Mouse (Mus musculus): ENCODE measurements around the gene Crispld2. TPM values are rescaled to one million over a fixed set of nuclear protein-coding genes. Genes with fewer than 3 reads are reported as not detected.

Crispld2 gene
- total RNA-seq, 2 experiments from 2014 or later = 1.9 to 4.6 TPM

DNA sequence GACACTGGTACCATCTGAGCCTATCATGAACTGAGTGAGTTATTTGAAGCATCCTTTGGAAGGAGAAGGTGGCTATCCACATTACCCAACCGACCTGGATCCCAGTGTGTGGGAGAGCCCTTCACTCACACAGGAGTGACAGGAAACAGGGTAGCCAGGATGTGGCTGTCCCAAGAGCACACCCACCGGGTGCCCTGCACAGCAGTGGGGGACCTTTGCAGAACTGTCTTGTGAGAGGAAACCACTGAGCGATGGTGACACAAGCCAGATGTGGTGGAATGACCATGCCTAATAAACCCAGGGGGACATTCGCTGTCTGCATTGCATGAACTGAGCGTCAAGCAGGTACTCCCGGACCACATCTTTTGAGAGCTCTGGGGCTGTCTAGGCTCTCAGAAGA is 34.8 kb downstream of the Crispld2 start:
- no peak for ATAC-seq (replicated peaks; ENCODE audit: low FRiP score, poor library complexity, severe bottlenecking)

DNA sequence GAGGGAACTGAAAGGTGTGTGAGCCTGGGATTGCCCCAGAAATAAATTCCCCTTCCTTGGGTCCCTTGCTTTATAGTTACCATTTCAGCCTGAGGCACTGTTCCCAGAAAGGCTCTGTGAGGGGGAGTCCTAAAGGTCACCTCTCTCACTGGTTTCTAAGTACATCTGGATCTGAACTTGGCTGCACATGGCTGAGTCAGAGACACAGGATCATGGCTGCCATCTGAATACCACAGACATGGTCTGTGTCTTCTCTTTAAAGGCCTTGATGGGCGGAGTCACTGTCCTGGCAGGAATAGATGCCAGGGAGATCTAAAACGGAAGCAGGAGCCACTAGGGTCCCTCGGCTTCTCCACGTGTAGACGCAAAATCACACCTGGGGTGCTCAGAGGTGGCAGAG is 38.2 kb downstream of the Crispld2 start:
- no peak for ATAC-seq (replicated peaks; ENCODE audit: low FRiP score, poor library complexity, severe bottlenecking)

DNA sequence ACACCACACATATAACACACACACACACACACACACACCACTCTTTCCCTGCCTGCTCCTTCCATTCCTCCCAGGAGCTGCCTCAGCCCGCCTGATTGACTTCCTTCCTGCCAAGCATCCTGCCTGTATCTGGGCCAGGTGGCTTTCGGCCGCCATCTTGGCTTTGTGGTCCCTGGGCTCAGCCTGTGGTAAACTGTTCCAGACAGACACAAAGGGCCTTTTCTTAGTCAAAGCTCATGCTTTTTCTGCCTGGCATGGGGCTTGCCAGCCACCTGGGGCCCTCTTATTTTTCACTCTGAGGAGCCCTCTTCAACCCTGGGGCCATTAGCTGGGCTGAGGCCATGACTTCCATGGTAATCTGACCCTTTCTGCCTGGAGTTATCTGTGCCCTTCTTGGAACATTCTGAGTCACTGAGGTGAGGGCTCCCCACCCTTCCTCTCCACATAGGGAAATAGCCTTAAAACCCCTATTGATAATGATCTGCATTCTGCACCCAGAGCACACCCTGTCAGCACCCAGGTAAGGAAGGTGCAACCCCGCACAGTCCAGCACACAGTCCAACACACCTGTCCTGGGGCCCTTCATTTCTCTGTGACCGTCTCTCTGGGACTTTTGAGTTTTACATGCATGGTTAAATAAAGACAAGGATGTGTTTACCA is 40.4 kb downstream of the Crispld2 start:
- no peak for ATAC-seq (replicated peaks; ENCODE audit: low FRiP score, poor library complexity, severe bottlenecking)

DNA sequence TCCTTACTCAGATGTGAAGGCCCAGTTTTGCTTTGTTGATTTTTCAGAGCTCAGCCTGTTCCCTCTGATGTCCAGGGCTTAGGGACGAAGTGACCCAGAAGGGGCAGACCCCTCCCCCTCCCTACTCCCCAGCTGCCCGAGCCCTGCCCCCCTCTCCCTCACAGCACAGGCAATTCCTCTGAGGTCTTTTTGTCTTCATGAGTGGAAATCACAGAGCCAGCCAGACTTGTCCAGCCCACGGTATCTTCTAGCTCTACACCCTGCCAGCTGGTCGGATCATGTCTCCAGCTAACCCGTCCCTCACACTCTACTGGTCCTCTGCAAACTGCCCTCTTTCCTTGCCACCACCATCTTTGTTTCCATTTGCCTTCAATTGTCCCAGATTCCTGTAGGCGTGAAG is 42.2 kb downstream of the Crispld2 start:
- ATAC-seq (replicated peaks; ENCODE audit: low FRiP score, poor library complexity, severe bottlenecking) = no peak

DNA sequence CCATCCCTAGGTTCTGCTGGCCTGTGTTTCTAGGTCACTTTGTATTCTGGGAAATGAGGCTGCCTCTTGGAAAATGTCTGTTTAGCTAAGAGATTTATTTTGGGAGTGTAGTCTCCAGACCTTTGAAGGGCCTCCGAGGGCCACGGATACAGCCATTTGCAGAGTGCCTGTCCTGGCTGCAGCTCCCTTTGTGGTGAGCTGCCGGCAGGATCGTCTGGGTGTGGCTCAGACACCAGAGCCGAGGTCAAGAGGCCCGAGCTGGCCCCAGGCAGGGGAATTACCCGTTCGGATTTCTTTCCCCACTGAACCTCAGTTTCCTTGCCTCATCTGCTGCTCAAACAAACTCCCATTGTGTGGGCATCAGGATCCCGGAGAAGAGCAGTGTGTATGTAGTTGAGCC is 43.9 kb downstream of the Crispld2 start:
- ATAC-seq (replicated peaks; ENCODE audit: low FRiP score, poor library complexity, severe bottlenecking) = no peak

DNA sequence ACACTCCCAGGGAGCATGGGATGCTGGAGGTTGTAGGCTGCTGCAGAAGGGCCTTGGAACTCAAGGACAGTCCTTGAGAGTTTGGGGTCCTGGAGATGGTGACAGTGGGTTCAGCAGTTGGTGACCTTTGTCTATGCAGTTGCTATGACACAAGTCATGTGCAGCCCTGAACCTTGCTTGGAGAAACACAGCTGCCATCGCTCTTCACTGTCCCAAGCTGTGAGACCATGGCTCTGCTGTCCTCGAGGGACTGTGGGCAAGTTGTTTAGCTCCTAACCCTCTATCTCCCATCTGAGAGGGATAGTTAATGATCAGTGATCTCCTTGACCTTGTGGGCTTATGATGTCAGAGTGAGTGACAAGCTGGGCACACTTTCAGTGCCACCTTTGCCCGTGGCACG is 44.3 kb downstream of the Crispld2 start:
- no peak for ATAC-seq (replicated peaks; ENCODE audit: low FRiP score, poor library complexity, severe bottlenecking)

DNA sequence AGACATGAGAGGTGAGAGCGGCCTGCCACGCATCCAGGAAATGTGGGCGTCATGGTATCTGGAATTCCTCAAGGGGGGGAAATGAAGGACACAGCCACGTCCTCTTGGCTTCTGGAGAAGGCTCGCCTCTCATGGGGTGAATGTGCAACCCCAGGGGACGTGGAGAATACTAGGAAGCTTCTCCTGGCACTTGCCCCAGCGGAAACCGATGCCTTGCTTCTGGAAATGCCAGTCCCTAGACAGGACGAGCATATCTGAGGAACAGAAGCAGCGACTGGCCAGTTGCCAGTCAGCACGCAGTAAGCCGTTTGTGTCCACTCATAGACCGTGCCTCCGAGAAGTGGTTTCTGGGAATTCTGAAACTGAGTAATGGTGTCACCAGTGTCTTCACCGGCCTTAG is 45.0 kb downstream of the Crispld2 start:
- no peak for ATAC-seq (replicated peaks; ENCODE audit: low FRiP score, poor library complexity, severe bottlenecking)

- no peak for ATAC-seq (replicated peaks; ENCODE audit: low FRiP score, poor library complexity, severe bottlenecking)
Observed at GRCm38 (mm10) chr8:120037611-120038010, 45.4 kb downstream of the Crispld2 start.

DNA sequence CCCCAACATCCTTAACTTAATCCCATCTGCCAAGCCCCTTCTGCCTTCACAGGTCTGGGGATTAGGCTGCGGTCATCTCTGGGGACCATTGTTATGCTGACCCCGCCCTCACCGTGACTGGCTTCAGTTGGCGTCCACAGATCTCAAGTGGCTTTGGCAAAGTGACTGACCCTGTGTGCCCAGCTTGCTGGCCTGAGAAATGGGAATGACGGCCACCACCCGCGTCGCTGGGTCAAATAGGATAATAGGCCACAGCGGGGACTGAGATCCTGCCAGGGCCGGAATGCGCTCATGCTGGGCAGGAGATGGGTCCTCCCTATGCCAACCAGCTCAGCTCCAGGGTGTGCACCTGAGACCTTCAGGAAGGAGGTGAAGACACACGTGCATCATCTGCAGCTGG is 46.5 kb downstream of the Crispld2 start:
- no peak for ATAC-seq (replicated peaks; ENCODE audit: low FRiP score, poor library complexity, severe bottlenecking)

GRCm38 (mm10) chr8:120039313-120039919 is 47.2 kb downstream of the Crispld2 start:
- no peak for ATAC-seq (replicated peaks; ENCODE audit: low FRiP score, poor library complexity, severe bottlenecking)

DNA sequence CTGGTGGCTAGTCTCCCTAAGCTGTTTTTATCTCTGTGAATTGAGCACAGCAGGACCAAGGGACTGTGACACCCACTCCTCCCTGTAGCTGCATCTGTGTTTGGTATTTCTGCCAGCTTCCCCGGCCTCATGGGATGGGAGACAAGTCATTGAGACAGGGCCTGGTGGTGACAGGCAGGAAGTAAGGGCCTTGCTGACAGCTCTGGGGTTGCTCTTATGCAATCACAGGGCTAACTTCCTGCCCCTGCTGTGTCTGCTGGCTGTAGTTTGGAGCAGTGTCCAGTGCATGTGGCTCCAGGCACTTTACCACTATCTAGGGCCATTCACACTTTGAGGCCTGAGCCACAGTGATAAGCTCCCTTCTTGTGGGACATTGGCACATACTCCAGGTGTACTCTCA is 48.6 kb downstream of the Crispld2 start:
- no peak for ATAC-seq (replicated peaks; ENCODE audit: low FRiP score, poor library complexity, severe bottlenecking)

GRCm38 (mm10) chr8:120042542-120043312 is 50.5 kb downstream of the Crispld2 start:
- ATAC-seq (replicated peaks; ENCODE audit: low FRiP score, poor library complexity, severe bottlenecking) = no peak

- no peak for ATAC-seq (replicated peaks; ENCODE audit: low FRiP score, poor library complexity, severe bottlenecking)
Observed at GRCm38 (mm10) chr8:120044907-120045306, 52.7 kb downstream of the Crispld2 start.

DNA sequence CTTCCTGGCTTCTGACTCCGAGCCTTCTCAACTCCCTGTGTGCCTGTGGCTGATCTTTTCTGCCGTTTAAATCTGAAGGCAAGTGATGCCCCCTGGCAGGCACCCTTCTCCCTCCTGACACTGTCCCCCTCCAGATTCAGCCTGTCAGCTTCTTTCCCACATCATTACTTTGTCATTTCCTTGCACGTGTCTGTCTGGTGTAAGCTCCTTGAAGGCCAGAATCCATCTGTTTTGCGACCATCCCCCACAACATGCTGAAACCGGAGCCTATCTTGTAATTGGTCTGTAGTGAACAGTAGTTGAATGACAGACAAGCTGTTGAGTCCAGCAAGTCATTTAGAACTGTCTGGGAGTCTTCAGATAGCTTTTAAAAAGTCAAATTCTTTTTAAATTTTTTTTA is 53.2 kb downstream of the Crispld2 start:
- ATAC-seq (replicated peaks; ENCODE audit: low FRiP score, poor library complexity, severe bottlenecking) = no peak

- ATAC-seq (replicated peaks; ENCODE audit: low FRiP score, poor library complexity, severe bottlenecking) = no peak
Observed at GRCm38 (mm10) chr8:120046258-120047020, 54.2 kb downstream of the Crispld2 start.

DNA sequence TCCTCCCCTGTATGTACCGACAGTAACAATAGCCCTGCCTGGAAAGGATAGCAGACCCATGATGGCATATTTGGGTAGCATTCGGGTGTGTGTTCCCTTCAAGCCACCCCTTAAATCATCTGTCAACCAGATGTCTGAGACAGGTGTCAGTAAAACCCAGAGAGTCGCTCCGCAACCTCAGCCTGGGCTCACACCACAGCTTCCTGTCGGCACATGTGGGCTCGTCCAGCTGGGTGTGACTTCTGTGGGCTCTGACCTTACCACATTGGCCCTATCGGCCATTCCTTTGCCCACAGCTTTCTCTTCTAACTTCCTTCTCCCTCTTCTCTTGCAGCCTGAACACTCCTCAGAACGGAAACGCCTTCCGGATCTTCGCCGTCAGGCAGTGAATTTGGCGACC is 57.7 kb downstream of the Crispld2 start:
- no peak for ATAC-seq (replicated peaks; ENCODE audit: low FRiP score, poor library complexity, severe bottlenecking)

DNA sequence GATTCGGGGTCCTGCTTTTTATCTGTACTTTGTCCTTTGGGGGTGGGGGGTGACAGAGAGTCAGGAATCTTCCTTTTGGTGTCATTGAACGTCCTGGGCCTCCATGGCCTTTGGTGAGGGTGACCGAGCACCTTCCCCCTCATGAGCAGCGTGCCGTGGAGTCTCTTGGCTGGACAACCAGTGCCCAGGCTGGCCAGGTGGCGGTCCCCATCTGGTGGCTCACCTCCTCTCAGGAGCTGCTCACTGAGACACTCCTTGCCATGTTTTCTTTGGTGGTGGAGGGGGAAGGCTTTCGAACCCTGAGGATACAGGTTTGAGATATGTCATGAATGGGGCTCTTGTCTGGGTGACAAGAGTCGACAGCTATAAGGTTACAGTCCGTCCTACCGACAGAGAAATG is 58.1 kb downstream of the Crispld2 start:
- ATAC-seq (replicated peaks; ENCODE audit: low FRiP score, poor library complexity, severe bottlenecking) = no peak

DNA sequence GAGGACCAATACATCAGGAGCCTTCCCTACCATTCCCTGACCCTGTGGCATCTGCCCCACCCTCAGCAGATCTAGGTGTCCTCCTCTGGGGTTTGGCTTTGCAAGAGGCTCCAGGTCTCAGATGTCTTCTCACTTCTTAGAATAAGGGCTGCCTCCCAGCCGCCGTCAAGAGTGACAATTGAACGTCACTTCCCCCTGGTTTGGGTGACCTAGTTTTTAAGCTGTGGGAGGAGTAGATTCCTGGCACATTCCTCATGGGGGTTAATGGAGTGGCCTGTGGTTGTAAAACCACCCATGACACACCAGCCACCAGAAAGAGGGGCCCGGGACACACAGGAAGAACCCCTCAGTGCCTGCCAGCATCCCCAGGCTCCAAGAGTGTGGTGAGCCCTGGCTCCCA is 58.8 kb downstream of the Crispld2 start:
- no peak for ATAC-seq (replicated peaks; ENCODE audit: low FRiP score, poor library complexity, severe bottlenecking)

DNA sequence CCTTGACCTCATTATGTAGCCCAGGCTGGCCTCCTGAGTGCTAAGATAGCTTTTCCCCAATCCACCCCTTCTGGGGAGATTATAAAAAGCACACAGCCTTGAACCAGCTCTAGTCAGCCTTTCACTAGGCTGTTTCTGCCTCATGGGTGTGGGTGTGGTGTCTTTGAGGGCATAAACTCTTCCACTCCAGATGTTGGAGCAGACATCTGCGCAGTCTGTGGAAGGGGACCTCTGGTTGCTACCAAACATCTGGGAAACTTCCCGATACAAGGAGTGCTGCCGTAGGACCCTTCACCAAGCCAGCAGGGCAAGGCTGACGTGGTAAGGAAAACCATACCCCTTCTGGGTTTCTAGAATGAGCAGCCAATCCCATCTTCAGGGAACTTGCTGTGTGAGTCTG is 59.7 kb downstream of the Crispld2 start:
- ATAC-seq (replicated peaks; ENCODE audit: low FRiP score, poor library complexity, severe bottlenecking) = no peak

DNA sequence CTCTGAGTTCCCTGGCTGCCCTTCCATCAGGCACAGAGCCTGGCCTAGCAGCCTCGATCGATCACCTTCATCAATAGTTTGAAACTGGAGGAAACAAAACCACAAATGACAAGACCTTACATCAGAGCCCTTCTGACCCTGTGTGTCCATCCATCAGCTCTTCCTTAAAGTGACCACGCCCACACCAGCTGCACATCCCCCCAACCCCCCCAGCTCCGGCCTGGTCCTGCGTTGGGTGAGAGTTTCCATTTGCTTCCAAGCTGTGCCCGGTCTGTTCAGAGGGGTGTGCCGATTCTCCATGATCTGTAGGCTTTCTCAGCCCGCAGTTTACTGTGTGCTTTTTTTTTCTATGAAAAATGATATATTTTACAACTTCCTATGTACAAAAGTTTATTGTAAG is 60.1 kb downstream of the Crispld2 start:
- no peak for ATAC-seq (replicated peaks; ENCODE audit: low FRiP score, poor library complexity, severe bottlenecking)

DNA sequence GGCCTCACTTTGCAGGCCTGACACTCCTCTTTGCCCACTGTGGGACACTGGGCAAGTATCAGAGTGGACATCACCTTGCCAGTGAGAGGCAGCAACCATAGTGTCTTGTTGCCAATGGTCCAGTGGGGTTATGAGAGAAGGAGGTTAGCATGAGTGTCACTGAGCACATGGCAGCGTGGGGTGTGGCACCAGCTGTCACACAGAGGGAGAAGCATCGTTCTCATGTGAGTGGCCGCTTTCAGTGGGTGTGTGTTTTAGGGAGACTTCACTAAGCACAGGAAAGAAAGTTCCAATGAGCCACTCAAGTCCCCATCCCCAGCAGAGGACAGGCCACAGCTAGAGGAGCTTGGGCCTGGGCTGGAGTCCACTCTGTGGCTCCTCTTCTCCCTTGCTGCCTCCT is 62.6 kb downstream of the Crispld2 start:
- no peak for ATAC-seq (replicated peaks; ENCODE audit: low FRiP score, poor library complexity, severe bottlenecking)
